Mouse (Mus musculus) lung, postnatal 0 days (tissue): ENCODE measurements around the gene Fbln2.

ENCODE experiments used
- CTCF ChIP-seq: IDR thresholded peaks from 2 replicates; pipeline ENCODE4 v1.5.1; 2016; ENCODE audit warnings: antibody characterized with exemption, mild to moderate bottlenecking
- EP300 ChIP-seq: IDR thresholded peaks from 2 replicates; pipeline ENCODE4 v1.6.1; 2016; ENCODE audit warnings: antibody characterized with exemption, mild to moderate bottlenecking, control low read depth

GRCm38 (mm10) chr6:91218445-91218844 is 6.2 kb downstream of the Fbln2 start:
- peak; percentile 56 for TF ChIP-seq EP300
- no peak for TF ChIP-seq CTCF
